Mouse (Mus musculus) bone marrow, adult 2 months (tissue): ENCODE data around the gene Zcchc10. TPM values are rescaled to one million over a fixed set of nuclear protein-coding genes. Genes with fewer than 3 reads are reported as not detected.
"Not testable (repeated sequence)": the region's sequence is repeated elsewhere in the genome, so short reads cannot be mapped to it uniquely, and the experiment has no call there.

ENCODE experiments used
- H3K27ac ChIP-seq: fragments of 200-500 bp; 2 replicates; pipeline ENCODE4 v1.5.1; 2012; ENCODE audit warnings: low read depth, mild to moderate bottlenecking, control low read depth, inconsistent platforms, low read length; ENCODE audit not compliant: control insufficient read depth, poor library complexity, insufficient read depth
- H3K4me1 ChIP-seq: fragments of 200-500 bp; 2 replicates; pipeline ENCODE4 v1.6.1; 2011; ENCODE audit warnings: low read length; ENCODE audit not compliant: control insufficient read depth, insufficient read depth
- H3K4me3 ChIP-seq: fragments of 200-500 bp; replicated peaks from 2 replicates; pipeline ENCODE3; 2011; ENCODE audit warnings: mild to moderate bottlenecking, low read depth, low read length, control low read depth; ENCODE audit not compliant: control insufficient read depth
- CTCF ChIP-seq: fragments of 200-500 bp; IDR thresholded peaks from 2 replicates; pipeline ENCODE4 v1.5.1; 2011; ENCODE audit warnings: low read length, control low read depth; ENCODE audit not compliant: control insufficient read depth, insufficient read depth
- POLR2A ChIP-seq: fragments of 200-500 bp; IDR thresholded peaks from 2 replicates; pipeline ENCODE4 v1.6.1; 2011; ENCODE audit warnings: low read depth, mild to moderate bottlenecking, control low read depth, low read length, borderline replicate concordance; ENCODE audit not compliant: control insufficient read depth
- WGBS: fragments of 180-500 bp; shearing (Covaris S2); methylation state at CpG from one replicate; pipeline ENCODE4 v1.1.7; 2018; 5-methylcytosine and 5-hydroxymethylcytosine counted together
- polyA plus RNA-seq: library from polyadenylated mRNA; stranded (reverse); fragments of >200 nt; gene quantifications from 2 replicates; pipeline ENCODE4 v1.2.4, GENCODE M21; 2011; ENCODE audit warnings: low replicate concordance; ENCODE audit not compliant: missing spikeins, insufficient read depth, insufficient read length

The Zcchc10 gene
- polyA plus RNA-seq, 1 experiment = 9.6 TPM

- no peak for TF ChIP-seq CTCF
- TF ChIP-seq POLR2A = no peak
- H3K4me3 ChIP-seq = no peak overlapping the region
- H3K4me1 ChIP-seq = peaks cover 4% of the 10 kb centered on the region; the same call in 1 of the 2 replicates
- peak overlapping the region; percentile 53; the same call in 1 of the 2 replicates for H3K27ac ChIP-seq
These were observed 16.1 kb upstream of the Zcchc10 start for GRCm38 (mm10) chr11:53308251-53308864.

- no peak overlapping the region for H3K4me3 ChIP-seq
- H3K27ac ChIP-seq = peak overlapping the region; percentile 33; the same call in 1 of the 2 replicates
- peaks cover 4% of the 10 kb centered on the region; the same call in 1 of the 2 replicates for H3K4me1 ChIP-seq
- 30% methylated on average over 2 of the region's 2 CpGs for WGBS
- TF ChIP-seq POLR2A (no peak), CTCF (no peak)
These were observed 15.6 kb upstream of the Zcchc10 start for GRCm38 (mm10) chr11:53308884-53309310.

DNA sequence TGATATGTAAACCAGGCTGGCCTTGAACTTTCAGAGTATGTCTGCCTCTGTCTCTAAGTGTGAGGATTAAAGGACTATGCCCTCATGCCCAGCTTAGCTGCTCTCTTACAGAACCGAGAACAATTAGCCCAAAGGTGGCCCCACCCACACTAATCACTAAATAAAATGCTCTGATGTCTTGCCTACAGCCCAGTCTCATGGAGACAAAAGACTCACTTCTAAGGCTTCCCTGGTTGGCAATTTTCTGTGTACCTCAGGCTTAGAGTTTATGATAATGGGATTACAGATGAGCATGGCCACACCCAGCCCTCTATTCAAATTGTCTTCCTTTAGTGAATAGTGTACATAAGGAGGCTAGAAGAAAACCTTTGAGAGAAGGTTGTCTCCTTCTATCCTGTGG lies 13.1 kb upstream of the Zcchc10 start:
- Histone ChIP-seq H3K4me1 (peaks cover 4% of the 10 kb centered on the region; the same call in 1 of the 2 replicates), H3K27ac (no peak overlapping the region), H3K4me3 (no peak overlapping the region)
- no peak for TF ChIP-seq POLR2A
- TF ChIP-seq CTCF = no peak
- 81% methylated on average over 1 of the region's 1 CpGs for WGBS

DNA sequence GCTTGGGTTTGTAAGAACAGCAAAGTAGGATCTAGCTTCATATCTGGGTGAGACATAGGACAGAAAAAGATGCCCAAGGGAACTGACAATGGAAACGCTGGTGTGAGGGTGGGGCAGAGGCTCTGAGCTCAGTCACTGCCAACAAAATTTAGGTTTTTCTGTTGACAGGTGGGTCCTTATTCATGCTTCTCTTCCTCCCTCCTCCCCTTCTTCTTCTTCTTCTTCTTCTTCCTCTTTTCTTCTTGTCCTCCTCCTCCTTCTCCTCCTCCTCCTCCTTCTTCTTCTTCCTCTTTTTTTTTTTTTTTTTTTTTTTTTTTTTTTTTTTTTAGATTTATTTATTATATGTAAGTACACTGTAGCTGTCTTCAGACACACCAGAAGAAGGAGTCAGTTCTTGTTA lies 11.7 kb upstream of the Zcchc10 start:
- peak overlapping the region; percentile 39; the same call in 1 of the 2 replicates for H3K27ac ChIP-seq
- WGBS = 0% methylated on average over 1 of the region's 1 CpGs
- H3K4me3 ChIP-seq, H3K4me1 ChIP-seq: not testable (repeated sequence)

DNA sequence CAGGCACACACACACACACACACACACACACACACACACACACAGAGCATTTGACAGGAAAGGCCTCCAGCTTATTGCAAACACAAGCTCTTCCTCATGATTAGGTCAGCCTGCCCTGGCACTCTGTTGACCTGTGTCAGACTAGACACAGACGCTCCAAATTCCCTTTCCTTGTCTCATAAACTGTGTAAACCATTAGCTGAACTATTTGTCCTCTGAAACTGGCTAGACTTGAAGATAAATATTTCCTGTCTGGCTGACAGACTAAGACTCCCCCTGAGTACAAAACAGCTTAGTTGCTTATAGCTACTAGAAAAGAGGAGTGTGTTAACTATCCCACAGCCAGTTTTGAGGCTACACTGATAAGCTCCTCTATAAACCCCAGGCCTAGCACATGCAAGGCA lies 9.7 kb upstream of the Zcchc10 start:
- WGBS = 18% methylated on average over 1 of the region's 1 CpGs
- no peak for TF ChIP-seq CTCF
- TF ChIP-seq POLR2A = no peak
- peaks cover 3% of the 10 kb centered on the region; the same call in 1 of the 2 replicates for H3K4me1 ChIP-seq
- no peak overlapping the region for H3K4me3 ChIP-seq
- no peak overlapping the region for H3K27ac ChIP-seq

DNA sequence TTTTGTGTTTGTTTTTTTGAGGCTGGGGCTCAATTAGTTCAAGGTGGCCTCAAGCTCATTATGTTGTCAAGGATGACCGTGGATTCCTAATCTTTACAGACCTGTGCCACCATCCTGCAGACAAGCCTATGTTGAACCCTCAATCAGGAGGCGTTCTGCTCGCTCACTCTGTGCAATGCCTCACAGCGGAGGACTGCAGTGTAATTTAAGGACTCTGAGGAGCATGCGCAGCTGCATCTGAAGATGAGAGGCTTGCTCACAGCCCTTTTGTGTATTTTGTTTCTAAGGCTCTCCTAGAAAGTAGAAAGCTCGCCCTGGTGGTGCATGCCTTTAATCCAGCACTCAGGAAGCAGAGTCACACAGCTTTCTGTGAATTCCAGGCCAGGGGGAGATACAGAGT lies 7.5 kb upstream of the Zcchc10 start:
- WGBS = 64% methylated on average over 6 of the region's 6 CpGs
- TF ChIP-seq CTCF = no peak
- no peak for TF ChIP-seq POLR2A
- Histone ChIP-seq H3K4me3 (no peak overlapping the region), H3K27ac (no peak overlapping the region), H3K4me1 (peaks cover 3% of the 10 kb centered on the region; the same call in 1 of the 2 replicates)

DNA sequence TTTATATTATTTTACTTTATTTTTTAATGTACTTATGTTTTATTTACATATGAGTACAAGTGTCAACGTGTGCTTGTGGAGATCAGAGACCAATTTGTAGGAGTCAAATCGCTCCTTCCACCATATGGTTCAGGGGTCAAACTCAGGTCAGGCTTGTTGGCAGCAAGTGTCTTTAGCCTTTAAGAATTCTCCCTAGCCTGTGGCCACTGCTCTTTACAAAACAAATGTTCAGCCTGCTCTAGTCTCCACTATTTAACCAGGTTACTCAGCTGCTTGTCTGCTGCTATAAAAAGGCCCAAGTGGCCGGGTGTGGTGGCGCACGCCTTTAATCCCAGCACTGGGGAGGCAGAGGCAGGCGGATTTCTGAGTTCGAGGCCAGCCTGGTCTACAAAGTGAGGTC lies 6.4 kb upstream of the Zcchc10 start:
- no peak for TF ChIP-seq POLR2A
- TF ChIP-seq CTCF = no peak
- 91% methylated on average over 7 of the region's 7 CpGs for WGBS

DNA sequence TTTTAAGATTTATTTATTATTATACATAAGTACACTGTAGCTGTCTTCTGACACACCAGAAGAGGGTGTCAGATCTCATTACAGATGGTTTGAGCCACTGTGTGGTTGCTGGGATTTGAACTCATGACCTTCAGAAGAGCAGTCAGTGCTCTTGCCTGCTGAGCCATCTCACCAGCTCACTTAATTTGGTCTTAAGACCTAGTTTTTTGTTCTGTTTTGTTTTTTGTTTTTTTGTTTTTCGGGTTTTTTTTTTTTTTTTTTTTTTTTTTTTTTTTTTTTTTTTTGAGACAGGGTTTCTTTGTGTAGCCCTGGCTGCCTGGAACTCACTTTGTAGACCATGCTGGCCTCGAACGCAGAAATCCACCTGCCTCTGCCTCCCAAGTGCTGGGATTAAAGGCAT lies 5.9 kb upstream of the Zcchc10 start:
- 81% methylated on average over 3 of the region's 3 CpGs for WGBS
- not testable (repeated sequence) for H3K4me1 ChIP-seq, H3K27ac ChIP-seq, H3K4me3 ChIP-seq

More for the DNA sequence above, 6.4 kb upstream of the Zcchc10 start:
- Histone ChIP-seq H3K4me3 (no peak overlapping the region), H3K27ac (no peak overlapping the region), H3K4me1 (no peaks in the 10 kb centered on the region; the same call in 1 of the 2 replicates)

- whole genome bisulfite sequencing = 72% methylated on average over 13 of the region's 13 CpGs
- not testable (repeated sequence) for H3K4me1 ChIP-seq, H3K4me3 ChIP-seq, H3K27ac ChIP-seq
These were observed 4.6 kb upstream of the Zcchc10 start for GRCm38 (mm10) chr11:53319867-53320266.
